Mouse (Mus musculus) hindlimb bud, embryonic 11.5 days (tissue): ENCODE results near the gene Serf2.

Experiments
- DNase-seq: peaks from one replicate; pipeline ENCODE4 v3.0.0-alpha.2; 2012; ENCODE audit warnings: low read depth, low spot score; ENCODE audit errors: extremely low spot score

Serf2 gene

GRCm38 (mm10) chr2:121448739-121449535, at the start of gene Serf2:
Serf2 (plus strand) TSS chr2:121449195.
- peak; percentile 84 for DNase-seq

GRCm38 (mm10) chr2:121403296-121403695, 45.7 kb upstream of the Serf2 start:
- no peak for DNase-seq

GRCm38 (mm10) chr2:121408160-121408559, 40.8 kb upstream of the Serf2 start:
- no peak for DNase-seq

- DNase-seq = no peak
These were observed 36.1 kb upstream of the Serf2 start for GRCm38 (mm10) chr2:121412843-121413386.

- peak; percentile 66 for DNase-seq
These were observed 35.5 kb upstream of the Serf2 start, which contains the start of the genes Pdia3 and Catsper2 for GRCm38 (mm10) chr2:121413387-121414042. Pdia3 (plus strand) TSS chr2:121413775. Catsper2 (minus strand) TSS chr2:121413792.

GRCm38 (mm10) chr2:121414139-121414685, 34.8 kb upstream of the Serf2 start:
- DNase-seq = no peak

- DNase-seq = no peak
These were observed 33.9 kb upstream of the Serf2 start for GRCm38 (mm10) chr2:121415103-121415502.

- DNase-seq = no peak
These were observed 33.4 kb upstream of the Serf2 start for GRCm38 (mm10) chr2:121415591-121415990.

GRCm38 (mm10) chr2:121416356-121416755, 32.6 kb upstream of the Serf2 start:
- DNase-seq = no peak

- no peak for DNase-seq
These were observed 30.5 kb upstream of the Serf2 start for GRCm38 (mm10) chr2:121418476-121418875.

GRCm38 (mm10) chr2:121423166-121423565, 25.8 kb upstream of the Serf2 start:
- DNase-seq = no peak

- no peak for DNase-seq
These were observed 23.1 kb upstream of the Serf2 start for GRCm38 (mm10) chr2:121425890-121426289.

GRCm38 (mm10) chr2:121434854-121435253, 14.1 kb upstream of the Serf2 start:
- no peak for DNase-seq

GRCm38 (mm10) chr2:121439746-121440145, 9.2 kb upstream of the Serf2 start:
- no peak for DNase-seq

- no peak for DNase-seq
These were observed 8.0 kb upstream of the Serf2 start for GRCm38 (mm10) chr2:121440834-121441605.

GRCm38 (mm10) chr2:121441800-121442199, 7.2 kb upstream of the Serf2 start:
- no peak for DNase-seq

GRCm38 (mm10) chr2:121442259-121443067, 6.5 kb upstream of the Serf2 start:
- no peak for DNase-seq

GRCm38 (mm10) chr2:121443068-121443349, 6.0 kb upstream of the Serf2 start:
- DNase-seq = no peak

GRCm38 (mm10) chr2:121444178-121444577, 4.8 kb upstream of the Serf2 start, which contains the start of gene Ell3:
Ell3 (minus strand) TSS chr2:121444278.
- DNase-seq = no peak

- DNase-seq = no peak
These were observed 3.9 kb upstream of the Serf2 start for GRCm38 (mm10) chr2:121445117-121445516.
